Mouse (Mus musculus): ENCODE data around the gene Gm5105. TPM values are rescaled to one million over a fixed set of nuclear protein-coding genes. Genes with fewer than 3 reads are reported as not detected.

Gm5105 gene
- polyA plus RNA-seq, 1 experiment = not detected

- H3K36me3 ChIP-seq (ENCODE audit: control insufficient read depth, insufficient read depth, low read length) = no peaks in the 10 kb centered on the region
- H3K4me3 ChIP-seq (ENCODE audit: control insufficient read depth, insufficient read depth, low read length) = no peak overlapping the region
- no peaks in the 10 kb centered on the region for H3K27me3 ChIP-seq (ENCODE audit: control insufficient read depth, insufficient read depth, low read length)
- DNase-seq = no peak
- TF ChIP-seq CTCF (IDR thresholded peaks at IDR 0.05; ENCODE audit: borderline replicate concordance, control insufficient read depth, extremely low read depth, insufficient read depth, low read length, poor library complexity) (no peak), POLR2A (IDR thresholded peaks at IDR 0.05; ENCODE audit: control insufficient read depth, extremely low read depth, insufficient read depth, low read length, poor library complexity) (no peak)
- H3K27ac ChIP-seq (ENCODE audit: control insufficient read depth, insufficient read depth, low read length) = no peak overlapping the region
- no peaks in the 10 kb centered on the region for H3K4me1 ChIP-seq (replicated peaks; ENCODE audit: control insufficient read depth, insufficient read depth, low read length)
- 79% methylated on average over 2 of the region's 2 CpGs for WGBS
These were observed 26.2 kb downstream of the Gm5105 start for GRCm38 (mm10) chr3:138040938-138041337.

- TF ChIP-seq POLR2A (IDR thresholded peaks at IDR 0.05; ENCODE audit: control insufficient read depth, extremely low read depth, insufficient read depth, low read length, poor library complexity) (no peak), CTCF (IDR thresholded peaks at IDR 0.05; ENCODE audit: borderline replicate concordance, control insufficient read depth, extremely low read depth, insufficient read depth, low read length, poor library complexity) (no peak)
- WGBS = 93% methylated on average over 6 of the region's 6 CpGs
- DNase-seq = no peak
- Histone ChIP-seq H3K36me3 (ENCODE audit: control insufficient read depth, insufficient read depth, low read length) (no peaks in the 10 kb centered on the region), H3K4me3 (ENCODE audit: control insufficient read depth, insufficient read depth, low read length) (no peak overlapping the region), H3K27me3 (ENCODE audit: control insufficient read depth, insufficient read depth, low read length) (no peaks in the 10 kb centered on the region), H3K27ac (ENCODE audit: control insufficient read depth, insufficient read depth, low read length) (no peak overlapping the region), H3K4me1 (replicated peaks; ENCODE audit: control insufficient read depth, insufficient read depth, low read length) (no peaks in the 10 kb centered on the region)
These were observed 33.2 kb downstream of the Gm5105 start for GRCm38 (mm10) chr3:138033986-138034385.

GRCm38 (mm10) chr3:138030563-138030962 is 36.6 kb downstream of the Gm5105 start:
- H3K27ac ChIP-seq (ENCODE audit: control insufficient read depth, insufficient read depth, low read length) = no peak overlapping the region

GRCm38 (mm10) chr3:138029351-138029750 is 37.8 kb downstream of the Gm5105 start:
- no peaks in the 10 kb centered on the region for H3K36me3 ChIP-seq (ENCODE audit: control insufficient read depth, insufficient read depth, low read length)
- DNase-seq = no peak
- no peaks in the 10 kb centered on the region for H3K27me3 ChIP-seq (ENCODE audit: control insufficient read depth, insufficient read depth, low read length)
- no peak overlapping the region for H3K4me3 ChIP-seq (ENCODE audit: control insufficient read depth, insufficient read depth, low read length)
- H3K4me1 ChIP-seq (replicated peaks; ENCODE audit: control insufficient read depth, insufficient read depth, low read length) = no peaks in the 10 kb centered on the region
- no peak for TF ChIP-seq CTCF (IDR thresholded peaks at IDR 0.05; ENCODE audit: borderline replicate concordance, control insufficient read depth, extremely low read depth, insufficient read depth, low read length, poor library complexity)
- no peak for TF ChIP-seq POLR2A (IDR thresholded peaks at IDR 0.05; ENCODE audit: control insufficient read depth, extremely low read depth, insufficient read depth, low read length, poor library complexity)
- 77% methylated on average over 5 of the region's 5 CpGs for WGBS
- no peak overlapping the region for H3K27ac ChIP-seq (ENCODE audit: control insufficient read depth, insufficient read depth, low read length)

More at GRCm38 (mm10) chr3:138030563-138030962, 36.6 kb downstream of the Gm5105 start:
- Histone ChIP-seq H3K27me3 (ENCODE audit: control insufficient read depth, insufficient read depth, low read length) (no peaks in the 10 kb centered on the region), H3K4me1 (replicated peaks; ENCODE audit: control insufficient read depth, insufficient read depth, low read length) (no peaks in the 10 kb centered on the region), H3K4me3 (ENCODE audit: control insufficient read depth, insufficient read depth, low read length) (no peak overlapping the region), H3K36me3 (ENCODE audit: control insufficient read depth, insufficient read depth, low read length) (no peaks in the 10 kb centered on the region)
- TF ChIP-seq CTCF (IDR thresholded peaks at IDR 0.05; ENCODE audit: borderline replicate concordance, control insufficient read depth, extremely low read depth, insufficient read depth, low read length, poor library complexity) (no peak), POLR2A (IDR thresholded peaks at IDR 0.05; ENCODE audit: control insufficient read depth, extremely low read depth, insufficient read depth, low read length, poor library complexity) (no peak)
- DNase-seq = no peak
- WGBS = 71% methylated on average over 6 of the region's 6 CpGs

- H3K4me3 ChIP-seq (ENCODE audit: control insufficient read depth, insufficient read depth, low read length) = no peak overlapping the region
- H3K27me3 ChIP-seq (ENCODE audit: control insufficient read depth, insufficient read depth, low read length) = no peaks in the 10 kb centered on the region
- H3K4me1 ChIP-seq (replicated peaks; ENCODE audit: control insufficient read depth, insufficient read depth, low read length) = no peaks in the 10 kb centered on the region
- 80% methylated on average over 5 of the region's 5 CpGs for WGBS
- H3K36me3 ChIP-seq (ENCODE audit: control insufficient read depth, insufficient read depth, low read length) = no peaks in the 10 kb centered on the region
- no peak for DNase-seq
- no peak overlapping the region for H3K27ac ChIP-seq (ENCODE audit: control insufficient read depth, insufficient read depth, low read length)
- TF ChIP-seq POLR2A (IDR thresholded peaks at IDR 0.05; ENCODE audit: control insufficient read depth, extremely low read depth, insufficient read depth, low read length, poor library complexity) (no peak), CTCF (IDR thresholded peaks at IDR 0.05; ENCODE audit: borderline replicate concordance, control insufficient read depth, extremely low read depth, insufficient read depth, low read length, poor library complexity) (no peak)
These were observed 39.4 kb downstream of the Gm5105 start for GRCm38 (mm10) chr3:138027575-138028362.

GRCm38 (mm10) chr3:138026286-138026685 is 40.9 kb downstream of the Gm5105 start:
- 61% methylated on average over 10 of the region's 10 CpGs for WGBS
- no peak for DNase-seq
- no peak overlapping the region for H3K4me3 ChIP-seq (ENCODE audit: control insufficient read depth, insufficient read depth, low read length)
- no peaks in the 10 kb centered on the region for H3K4me1 ChIP-seq (replicated peaks; ENCODE audit: control insufficient read depth, insufficient read depth, low read length)
- no peak overlapping the region for H3K27ac ChIP-seq (ENCODE audit: control insufficient read depth, insufficient read depth, low read length)
- no peak for TF ChIP-seq CTCF (IDR thresholded peaks at IDR 0.05; ENCODE audit: borderline replicate concordance, control insufficient read depth, extremely low read depth, insufficient read depth, low read length, poor library complexity)
- TF ChIP-seq POLR2A (IDR thresholded peaks at IDR 0.05; ENCODE audit: control insufficient read depth, extremely low read depth, insufficient read depth, low read length, poor library complexity) = no peak
- H3K36me3 ChIP-seq (ENCODE audit: control insufficient read depth, insufficient read depth, low read length) = no peaks in the 10 kb centered on the region
- no peaks in the 10 kb centered on the region for H3K27me3 ChIP-seq (ENCODE audit: control insufficient read depth, insufficient read depth, low read length)
